Mouse (Mus musculus) T-helper 2 cell (primary cell): ENCODE results near the gene Thnsl1.

ENCODE experiments used
- in situ Hi-C: fragments of 300-600 bp; cut with MboI, MseI; formaldehyde crosslinking; loops from one replicate; pipeline ENCODE4 v1.15.1; 2025; ENCODE audit warnings: high pct_unique_total_duplicates

Thnsl1 gene

GRCm38 (mm10) chr2:21204912-21205830 is at the start of gene Thnsl1, which contains the start of gene Enkur:
Gene Thnsl1, plus strand, starts transcription at chr2:21205724.
Gene Enkur, minus strand, starts transcription at chr2:21205365.
- in situ Hi-C loops = loop anchor here (10.0 kb wide), 1 partner anchor 240 kb away; the partner anchor contains the start of gene Arhgap21

GRCm38 (mm10) chr2:21164296-21164695 is 41.2 kb upstream of the Thnsl1 start:
- in situ Hi-C loops = loop anchor here (25.0 kb wide), 1 partner anchor 1277 kb away; no protein-coding TSS in a partner anchor

GRCm38 (mm10) chr2:21167916-21168315 is 37.6 kb upstream of the Thnsl1 start:
- in situ Hi-C loops = loop anchor here (25.0 kb wide), 1 partner anchor 1281 kb away; no protein-coding TSS in a partner anchor

- in situ Hi-C loops = loop anchor here (25.0 kb wide), 1 partner anchor 1285 kb away; no protein-coding TSS in a partner anchor
Observed at GRCm38 (mm10) chr2:21172797-21173196, 32.7 kb upstream of the Thnsl1 start.

GRCm38 (mm10) chr2:21179136-21179535 is 26.4 kb upstream of the Thnsl1 start:
- in situ Hi-C loops = no loop called here

- in situ Hi-C loops = no loop called here
Observed at GRCm38 (mm10) chr2:21182811-21183210, 22.7 kb upstream of the Thnsl1 start.

GRCm38 (mm10) chr2:21187576-21187975 is 17.9 kb upstream of the Thnsl1 start:
- in situ Hi-C loops = no loop called here

GRCm38 (mm10) chr2:21188610-21189009 is 16.9 kb upstream of the Thnsl1 start:
- in situ Hi-C loops = no loop called here

GRCm38 (mm10) chr2:21191232-21191631 is 14.3 kb upstream of the Thnsl1 start:
- in situ Hi-C loops = no loop called here

- in situ Hi-C loops = no loop called here
Observed at GRCm38 (mm10) chr2:21195233-21195632, 10.3 kb upstream of the Thnsl1 start.

- in situ Hi-C loops = no loop called here
Observed at GRCm38 (mm10) chr2:21199051-21199450, 6.5 kb upstream of the Thnsl1 start.

- in situ Hi-C loops = loop anchor here (10.0 kb wide), 1 partner anchor 238 kb away; the partner anchor contains the start of gene Arhgap21
Observed at GRCm38 (mm10) chr2:21202754-21203153, 2.8 kb upstream of the Thnsl1 start.

GRCm38 (mm10) chr2:21205831-21206159 is 271 bp downstream of the Thnsl1 start:
- in situ Hi-C loops = loop anchor here (10.0 kb wide), 1 partner anchor 241 kb away; the partner anchor contains the start of gene Arhgap21

- in situ Hi-C loops = loop anchor here (10.0 kb wide), 1 partner anchor 241 kb away; the partner anchor contains the start of gene Arhgap21
Observed at GRCm38 (mm10) chr2:21206278-21206677, 754 bp downstream of the Thnsl1 start.

GRCm38 (mm10) chr2:21211361-21211760 is 5.8 kb downstream of the Thnsl1 start:
- in situ Hi-C loops = no loop called here

GRCm38 (mm10) chr2:21214322-21214721 is 8.8 kb downstream of the Thnsl1 start:
- in situ Hi-C loops = no loop called here

GRCm38 (mm10) chr2:21215284-21215683 is 9.8 kb downstream of the Thnsl1 start:
- in situ Hi-C loops = no loop called here

GRCm38 (mm10) chr2:21222453-21223384 is 17.2 kb downstream of the Thnsl1 start:
- in situ Hi-C loops = no loop called here

GRCm38 (mm10) chr2:21230276-21230675 is 24.8 kb downstream of the Thnsl1 start:
- in situ Hi-C loops = no loop called here

- in situ Hi-C loops = no loop called here
Observed at GRCm38 (mm10) chr2:21231147-21231546, 25.6 kb downstream of the Thnsl1 start.

GRCm38 (mm10) chr2:21234871-21235648 is 29.5 kb downstream of the Thnsl1 start:
- in situ Hi-C loops = no loop called here
